Mouse (Mus musculus) forebrain, embryonic 16.5 days (tissue): ENCODE measurements at regions not wholly inside any gene's neighbourhood (a gene's known extent, or its start where the extent isn't known, plus 50 kb on each side); places are given as distances from the start of the nearest gene placed in this dataset.

ENCODE experiments used
- ATAC-seq: fragments of 200-750 bp; cut with Nextera tagmentation; 2 replicates; pipeline ENCODE4 v1.8.0; 2017; ENCODE audit warnings: mild to moderate bottlenecking, moderate library complexity
- H3K27ac ChIP-seq: fragments of 300-500 bp; sonication (generic); 2 replicates; pipeline ENCODE4 v1.5.1; 2014; ENCODE audit warnings: low read length, control low read depth
- H3K27me3 ChIP-seq: fragments of 300-500 bp; sonication (generic); replicated peaks from 2 replicates; pipeline ENCODE4 v1.6.1; 2014; ENCODE audit warnings: low read length; ENCODE audit not compliant: control insufficient read depth, insufficient read depth
- H3K36me3 ChIP-seq: fragments of 300-500 bp; sonication (generic); 2 replicates; pipeline ENCODE4 v1.6.1; 2014; ENCODE audit not compliant: control insufficient read depth, insufficient read depth
- H3K4me1 ChIP-seq: fragments of 300-500 bp; sonication (generic); replicated peaks from 2 replicates; pipeline ENCODE4 v1.6.1; 2014; ENCODE audit warnings: low read length; ENCODE audit not compliant: control insufficient read depth, insufficient read depth
- H3K4me2 ChIP-seq: fragments of 300-500 bp; sonication (generic); 2 replicates; pipeline ENCODE4 v1.6.1; 2014; ENCODE audit warnings: mild to moderate bottlenecking, low read length, control low read depth
- H3K4me3 ChIP-seq: fragments of 300-500 bp; sonication (generic); replicated peaks from 2 replicates; pipeline ENCODE4 v1.5.1; 2014; ENCODE audit warnings: mild to moderate bottlenecking, low read length, control low read depth
- H3K9ac ChIP-seq: fragments of 300-500 bp; sonication (generic); replicated peaks from 2 replicates; pipeline ENCODE4 v1.6.1; 2014; ENCODE audit warnings: low read depth, low read length, control low read depth
- H3K9me3 ChIP-seq: fragments of 300-500 bp; sonication (generic); 2 replicates; pipeline ENCODE4 v1.6.1; 2016; ENCODE audit warnings: low read length; ENCODE audit not compliant: control insufficient read depth
- WGBS: fragments of 180-500 bp; shearing (Covaris S2); extraction: QIAGEN DNeasy Blood & Tissue Kit; methylation state at CpG from one replicate; pipeline ENCODE4 v1.1.7; 2014; 5-methylcytosine and 5-hydroxymethylcytosine counted together
- microRNA counts: library from miRNA; unstranded; fragments of <30 nt; microRNA quantifications from one replicate; lab custom pipeline; 2016
- microRNA-seq: library from miRNA; unstranded; fragments of <30 nt; microRNA quantifications from one replicate; pipeline ENCODE4, GENCODE M21; 2017

DNA sequence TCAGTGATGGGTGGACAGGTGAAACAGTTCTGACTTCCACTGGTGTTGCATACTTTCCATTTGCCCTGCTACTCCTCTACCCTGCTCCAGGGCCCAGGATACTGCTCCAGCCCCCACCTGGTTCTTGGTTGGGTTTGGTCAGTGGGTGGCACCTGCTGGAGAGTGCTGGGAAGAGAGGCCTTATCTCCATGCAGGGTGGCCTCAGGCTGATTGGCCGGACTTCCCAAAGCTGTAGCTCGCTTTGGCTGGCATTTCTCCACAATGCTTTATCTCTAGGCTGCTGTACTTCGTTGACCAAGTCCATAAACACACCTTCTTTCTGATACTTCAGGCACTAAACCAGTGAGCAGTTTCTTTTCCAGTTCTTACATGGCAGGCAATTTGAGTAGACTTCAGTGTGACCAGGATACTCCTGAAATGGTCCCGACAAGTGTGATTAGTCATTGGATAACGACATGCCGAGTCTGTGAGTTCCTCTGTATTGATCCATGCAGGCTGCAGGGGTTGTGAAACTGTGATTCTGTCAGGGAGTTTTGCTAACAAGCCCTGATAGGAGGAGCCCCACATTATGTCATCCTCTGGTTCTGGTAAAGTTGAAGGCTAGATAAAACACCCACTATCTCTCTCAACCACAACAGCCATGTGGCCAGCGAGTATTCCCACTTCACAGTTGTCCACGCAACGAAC, 50.1 kb upstream of the Nr5a2 start:
- H3K27me3 ChIP-seq: no peaks in the 10 kb centered on the region
- H3K9ac ChIP-seq: no peak overlapping the region
- WGBS: 75% methylated on average over 9 of the region's 9 CpGs
- no peak overlapping the region for H3K27ac ChIP-seq
- no peaks in the 10 kb centered on the region for H3K36me3 ChIP-seq
- no peaks in the 10 kb centered on the region for H3K4me1 ChIP-seq
- H3K9me3 ChIP-seq: no peaks in the 10 kb centered on the region
- no peak for ATAC-seq
- no peak overlapping the region for H3K4me2 ChIP-seq
- no peak overlapping the region for H3K4me3 ChIP-seq

MicroRNA genes in the stretch of these regions (microRNA counts, 519-probe panel; counts per million panel counts)
- microRNA mmu-miR-181a (lab: Ali Mortazavi, UCI) (4,668 counts per million, percentile 98 among the panel's probes with 10 or more counts), microRNA mmu-miR-181b+mmu-miR-181d (lab: Ali Mortazavi, UCI) (2,532 counts per million, percentile 62 among the panel's probes with 10 or more counts)

Small RNAs in the stretch of these regions (microRNA-seq; reads per million reads assigned to microRNA genes)
- gene Mir181a-1: 7,342 reads per million, percentile 93 among the genes with 10 or more reads in this experiment
- 25.4 reads per million, percentile 37 among the genes with 10 or more reads in this experiment for gene Mir181b-1
